Mouse (Mus musculus) urinary bladder, postnatal 25 days (tissue): ENCODE data around the gene Msi2.
A peak's percentile ranks its signal among the peaks of the same experiment; 100 is the strongest.

Experiments used
- DNase-seq: peaks from one replicate; pipeline ENCODE4 v3.0.0; 2022; ENCODE audit warnings: low spot score

Msi2 gene

DNA sequence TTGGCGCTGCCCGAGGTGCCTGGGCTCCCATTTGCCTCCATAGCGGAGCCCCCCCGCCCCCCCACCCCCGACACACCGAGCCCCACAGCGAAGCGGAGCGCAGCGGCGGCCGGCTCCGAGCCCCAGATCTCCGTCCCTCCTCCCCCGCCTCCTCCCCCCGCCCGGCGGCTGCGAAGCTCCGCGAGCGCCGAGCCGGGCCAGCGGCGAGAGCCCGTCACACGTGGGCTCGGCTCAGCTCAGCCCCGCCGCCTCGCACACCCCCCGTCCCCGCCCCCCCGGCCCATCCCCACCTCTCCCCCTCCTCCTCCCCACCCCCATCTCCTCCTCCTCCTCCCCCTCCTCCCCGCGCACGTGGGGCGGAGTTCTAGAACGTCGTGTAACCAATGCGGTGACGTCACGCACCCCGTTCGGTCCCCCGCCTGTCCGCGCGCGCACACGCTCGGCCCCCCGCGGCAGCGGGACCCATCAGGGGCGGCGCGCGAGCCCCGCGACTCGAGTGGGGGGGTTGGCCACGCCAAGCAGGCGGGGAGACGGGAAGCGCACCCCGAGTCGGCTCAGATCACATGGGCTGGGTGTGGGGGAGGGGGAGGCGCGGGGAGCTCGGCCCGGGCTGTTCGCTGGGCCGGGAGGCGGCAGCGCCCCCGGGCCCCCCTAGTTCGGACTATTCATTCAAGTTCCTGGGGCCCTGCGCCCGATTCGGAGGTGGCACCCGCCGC, at the start of gene Msi2:
TSS of gene Msi2 (minus strand) at position 464 of the 716 bp plus-strand sequence.
- peak; percentile 87 for DNase-seq

- DNase-seq = no peak
Observed at GRCm38 (mm10) chr11:88765635-88766034, 47.3 kb upstream of the Msi2 start.

DNA sequence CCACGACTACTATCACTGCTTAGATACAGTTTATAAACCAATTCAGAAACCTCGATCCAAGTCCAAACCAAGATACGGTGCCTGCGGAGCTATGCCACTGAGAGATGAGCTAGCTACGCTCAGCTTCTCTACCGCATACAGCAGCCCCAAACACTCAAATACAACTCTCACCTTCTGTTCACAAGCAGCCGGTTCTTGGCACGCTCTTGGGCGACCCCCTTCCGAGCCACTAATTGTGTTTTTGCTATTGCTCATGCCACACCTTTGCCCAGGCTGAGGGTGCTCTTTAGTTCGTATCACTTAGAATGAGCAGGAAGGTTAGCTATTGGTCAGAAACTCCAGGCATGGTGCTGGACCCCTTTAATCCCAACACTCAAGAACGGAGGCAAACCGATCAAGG, 45.1 kb upstream of the Msi2 start:
- DNase-seq = no peak

- no peak for DNase-seq
Observed at GRCm38 (mm10) chr11:88759501-88759900, 41.2 kb upstream of the Msi2 start.

DNA sequence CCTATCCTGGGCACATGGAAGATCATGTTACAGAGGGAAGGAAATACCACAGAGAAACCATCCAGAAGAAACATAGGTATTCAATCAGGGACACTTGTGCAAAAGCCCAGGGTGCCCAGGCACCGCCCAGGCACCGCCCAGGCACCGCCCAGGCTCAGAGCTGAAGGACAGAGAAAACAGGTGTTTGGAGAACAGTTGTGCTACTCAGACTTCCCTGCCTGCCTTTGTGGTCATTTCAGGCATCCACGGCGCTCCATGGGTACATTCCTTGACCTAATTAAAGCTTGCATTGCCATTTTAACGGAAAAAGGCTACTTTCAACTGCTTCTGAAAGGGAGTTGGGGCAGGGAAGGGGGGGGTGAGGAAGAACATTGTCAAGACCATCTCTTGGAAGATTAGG, 40.1 kb upstream of the Msi2 start:
- no peak for DNase-seq

DNA sequence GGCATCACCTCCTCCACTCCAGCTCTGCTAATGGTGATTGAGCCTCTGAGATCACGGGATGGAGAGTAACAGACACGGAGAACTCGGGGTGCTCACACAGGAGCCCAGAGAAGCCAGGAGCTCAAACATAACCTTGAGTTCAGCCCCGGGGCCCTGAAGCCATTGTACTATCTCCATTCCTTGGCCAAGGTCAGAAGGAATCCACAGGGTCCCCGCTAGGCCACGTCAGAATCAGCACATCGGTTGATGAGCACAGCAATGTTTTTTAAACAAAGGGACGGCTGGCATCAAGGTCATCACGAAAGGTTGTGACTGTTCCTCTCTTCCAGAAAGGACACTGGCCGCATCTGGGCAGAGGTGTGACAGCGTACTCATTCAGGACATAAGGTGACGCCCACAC, 27.0 kb upstream of the Msi2 start:
- no peak for DNase-seq

DNA sequence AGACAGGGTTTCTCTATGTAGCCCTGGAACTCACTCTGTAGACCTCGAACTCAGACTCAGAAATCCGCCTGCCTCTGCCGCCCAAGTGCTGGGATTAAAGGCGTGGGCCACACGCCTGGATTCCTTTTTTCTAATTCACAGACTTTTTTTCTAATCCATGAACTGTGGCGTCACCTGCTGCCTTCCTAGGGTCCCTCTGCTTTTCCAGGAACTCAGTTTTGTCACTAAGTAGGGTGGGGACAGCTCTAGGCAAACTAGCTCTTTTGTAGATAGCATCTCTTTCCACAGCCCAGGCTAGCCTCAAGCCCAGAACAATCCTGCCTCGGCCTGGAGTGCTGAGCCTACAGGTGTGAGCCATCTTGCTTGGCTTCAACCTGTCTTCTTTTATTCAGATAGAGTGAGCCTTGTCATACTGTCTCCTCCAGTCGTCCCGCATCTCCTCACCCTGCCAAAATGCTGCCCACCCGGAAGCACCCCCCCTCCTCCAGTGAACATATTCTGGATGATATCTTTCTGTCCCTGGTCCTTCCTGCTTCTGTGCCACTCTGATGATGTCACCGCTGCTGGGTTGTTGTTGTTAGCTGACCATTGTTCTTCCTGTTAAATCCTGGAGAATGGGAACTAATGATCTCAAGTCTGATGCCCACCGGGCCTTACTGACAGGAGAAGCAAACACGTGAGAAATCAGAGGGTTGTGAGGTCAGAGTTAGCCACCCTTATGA, 21.4 kb upstream of the Msi2 start:
- no peak for DNase-seq

DNA sequence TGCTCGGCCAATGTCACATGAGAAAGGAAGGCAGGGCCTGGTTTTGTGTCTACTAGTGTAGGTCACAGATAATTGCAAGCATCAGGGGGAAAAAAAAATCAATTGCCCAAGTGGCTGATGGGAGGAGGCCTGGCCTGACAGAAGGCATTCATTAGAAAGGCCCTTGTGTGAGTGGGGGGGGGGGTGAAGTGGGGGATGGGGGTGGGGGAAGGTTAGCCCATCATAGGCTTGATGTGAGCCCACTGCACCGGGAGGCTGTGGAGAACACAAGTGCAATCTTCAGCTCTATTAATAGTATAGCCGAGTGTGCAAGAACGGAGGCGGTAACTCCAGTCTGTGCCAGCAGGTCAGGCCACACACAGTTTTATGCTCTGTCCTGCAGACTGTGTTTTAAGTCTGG, 11.1 kb upstream of the Msi2 start:
- no peak for DNase-seq

GRCm38 (mm10) chr11:88728508-88728890, 10.2 kb upstream of the Msi2 start:
- DNase-seq = peak; percentile 80

- no peak for DNase-seq
Observed at GRCm38 (mm10) chr11:88727768-88728507, 9.6 kb upstream of the Msi2 start.

GRCm38 (mm10) chr11:88721144-88721636, 2.9 kb upstream of the Msi2 start:
- no peak for DNase-seq

GRCm38 (mm10) chr11:88720261-88721143, 2.2 kb upstream of the Msi2 start:
- no peak for DNase-seq

DNA sequence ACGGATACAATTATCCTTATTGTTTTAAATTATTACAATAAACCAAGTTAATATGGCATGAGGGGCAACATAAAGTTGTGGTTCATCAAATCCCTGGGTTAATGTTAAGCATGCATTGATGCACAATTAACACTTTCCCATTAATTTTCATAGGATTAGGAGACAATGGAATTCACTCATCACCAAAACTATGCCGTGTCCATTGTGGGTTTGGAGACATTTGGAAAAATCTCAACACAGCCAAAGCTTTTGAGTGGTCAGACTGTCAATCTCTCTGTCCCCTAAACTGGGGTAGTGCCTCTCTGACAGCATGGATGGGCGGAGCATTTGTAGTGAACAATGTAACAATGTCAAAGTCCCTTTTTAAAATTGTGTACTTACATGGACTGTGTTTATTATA, 1.3 kb upstream of the Msi2 start:
- DNase-seq = no peak

DNA sequence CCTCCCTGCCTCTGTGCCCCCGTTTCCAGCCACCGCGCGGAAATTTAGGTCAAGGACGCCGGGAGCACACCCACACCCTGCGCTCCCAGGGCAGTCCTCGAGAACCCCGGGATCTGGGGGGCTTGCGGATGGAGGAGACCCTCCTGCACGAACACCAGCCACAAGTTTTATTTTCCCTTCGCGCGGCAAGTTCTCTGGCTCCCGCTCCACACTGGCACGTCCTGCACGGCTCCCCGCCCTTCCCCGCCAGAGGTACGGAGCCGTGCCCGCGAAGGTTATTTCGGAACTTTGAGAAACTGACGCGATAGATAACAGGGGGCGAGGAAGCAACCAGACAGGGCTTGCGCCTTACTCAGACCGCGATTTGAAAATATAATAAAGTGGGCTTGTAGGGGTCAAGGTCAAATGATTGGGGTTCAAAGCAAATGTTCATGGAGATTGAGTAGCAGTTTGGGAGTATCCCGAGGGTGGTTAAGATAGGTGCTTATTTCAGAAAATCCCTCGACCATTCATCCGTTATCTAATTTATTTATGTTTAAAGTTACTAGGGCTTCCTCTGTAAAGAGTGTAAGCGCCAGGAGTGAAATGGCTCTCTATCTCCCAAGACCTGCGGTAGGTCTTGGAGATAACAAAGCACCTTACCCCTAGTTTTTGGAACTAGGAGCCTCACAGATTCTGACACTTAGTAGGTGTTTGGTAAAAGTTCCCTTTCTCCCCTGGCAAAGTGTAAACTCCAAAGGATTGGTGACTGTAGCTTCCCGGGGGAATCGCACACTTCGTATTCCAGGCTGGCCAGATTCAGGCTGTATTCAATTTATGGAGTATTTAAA, 668 bp upstream of the Msi2 start:
- DNase-seq = peak; percentile 44

DNA sequence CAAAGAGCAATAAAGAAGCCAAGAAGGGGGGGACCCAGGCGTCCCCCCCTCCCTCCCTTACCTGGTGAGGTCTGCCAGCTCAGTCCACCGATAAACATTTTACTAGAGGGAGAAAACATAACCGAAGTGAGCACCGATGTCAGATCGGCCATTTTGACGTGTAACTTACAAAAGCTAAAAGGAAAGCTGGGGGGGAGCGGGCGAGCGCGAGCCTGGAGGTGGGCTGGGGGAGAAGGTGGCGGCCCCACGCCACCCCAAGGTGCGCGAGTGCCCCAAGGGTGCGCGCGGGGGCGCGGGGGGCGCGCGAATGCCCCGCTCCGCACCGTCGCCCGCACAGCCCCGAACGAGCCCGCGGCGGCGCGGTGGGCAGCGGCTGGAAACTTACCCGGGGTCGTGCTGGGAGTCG, 666 bp downstream of the Msi2 start:
- no peak for DNase-seq

DNA sequence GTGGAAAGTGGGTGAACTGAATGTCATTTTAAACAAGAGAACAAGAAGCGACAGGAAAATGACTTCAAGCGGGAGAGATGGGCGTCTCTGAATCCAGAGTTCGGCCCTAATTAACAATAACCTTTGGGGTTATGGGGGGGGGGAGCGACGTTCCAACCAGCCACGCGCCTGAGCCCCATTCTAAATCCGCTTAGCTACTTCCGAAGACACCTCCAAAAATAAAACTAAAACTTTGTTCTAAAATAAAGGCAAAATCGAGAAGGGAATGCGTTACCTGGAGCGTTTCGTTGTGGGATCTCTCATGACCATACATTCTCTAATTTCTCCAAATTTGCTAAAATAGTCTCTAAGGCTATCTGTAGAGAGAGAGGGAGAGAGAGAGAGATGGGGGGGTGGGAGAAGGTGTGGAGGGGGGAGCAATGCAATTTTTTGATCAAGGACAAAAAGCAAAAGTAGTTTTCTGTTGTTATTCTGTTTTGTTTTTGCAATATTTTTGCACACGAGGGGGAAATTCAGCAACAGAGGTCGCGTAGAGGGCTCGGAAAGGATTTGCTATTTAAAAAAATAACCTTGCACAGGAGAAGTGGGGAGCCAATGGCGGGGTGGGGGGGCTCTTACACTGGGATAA, 1.2 kb downstream of the Msi2 start:
- no peak for DNase-seq

DNA sequence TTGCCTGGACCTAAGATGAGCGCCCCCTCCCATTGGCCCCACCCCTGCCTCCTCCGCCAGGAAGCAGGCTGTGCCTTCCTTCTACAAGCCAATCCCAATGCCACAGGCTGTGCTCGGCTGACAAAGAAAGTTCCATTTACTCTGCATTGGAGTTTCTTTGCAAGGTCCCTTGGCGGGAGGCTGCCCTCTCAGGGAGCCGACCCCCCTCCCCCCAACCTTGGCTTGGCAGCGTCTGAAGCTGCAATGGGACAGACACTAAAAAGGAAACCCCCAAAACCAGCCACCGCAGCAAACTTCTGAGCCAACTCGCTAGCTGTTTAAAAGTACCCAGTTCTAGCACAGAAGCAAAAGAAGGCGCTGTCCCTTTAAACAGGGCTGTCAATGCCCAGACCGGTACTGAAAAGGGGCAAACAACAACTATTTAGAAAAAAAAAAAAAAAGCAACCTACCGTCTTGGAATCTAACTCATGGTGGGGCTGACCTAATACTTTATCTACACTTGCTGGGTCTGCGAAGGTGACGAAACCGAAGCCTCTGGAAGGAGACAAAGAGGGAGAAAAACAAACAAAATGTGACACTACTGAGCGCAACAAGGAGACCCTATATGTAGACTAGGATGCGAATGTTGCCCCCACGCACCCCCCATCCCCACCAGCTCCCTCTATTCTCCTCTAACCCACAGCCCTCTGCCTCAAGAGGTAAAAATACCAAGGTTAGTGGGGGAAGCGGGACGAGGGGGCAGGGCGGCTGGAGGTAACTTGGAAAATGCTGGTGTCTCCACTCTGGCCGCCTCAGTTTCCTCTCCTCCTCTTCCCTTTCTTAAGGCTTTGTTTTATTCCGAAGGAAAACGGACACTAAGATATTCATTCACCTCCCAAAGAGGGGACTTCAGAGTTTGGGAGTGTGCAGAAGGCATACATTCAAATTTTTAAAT, 2.0 kb downstream of the Msi2 start:
- DNase-seq = no peak

- DNase-seq = no peak
Observed at GRCm38 (mm10) chr11:88715299-88715698, 3.0 kb downstream of the Msi2 start.

GRCm38 (mm10) chr11:88714127-88714526, 4.2 kb downstream of the Msi2 start:
- no peak for DNase-seq
